Mouse (Mus musculus): ENCODE data around the gene Akna.
A peak's percentile ranks its signal among the peaks of the same experiment; 100 is the strongest.

Gene Akna

DNA sequence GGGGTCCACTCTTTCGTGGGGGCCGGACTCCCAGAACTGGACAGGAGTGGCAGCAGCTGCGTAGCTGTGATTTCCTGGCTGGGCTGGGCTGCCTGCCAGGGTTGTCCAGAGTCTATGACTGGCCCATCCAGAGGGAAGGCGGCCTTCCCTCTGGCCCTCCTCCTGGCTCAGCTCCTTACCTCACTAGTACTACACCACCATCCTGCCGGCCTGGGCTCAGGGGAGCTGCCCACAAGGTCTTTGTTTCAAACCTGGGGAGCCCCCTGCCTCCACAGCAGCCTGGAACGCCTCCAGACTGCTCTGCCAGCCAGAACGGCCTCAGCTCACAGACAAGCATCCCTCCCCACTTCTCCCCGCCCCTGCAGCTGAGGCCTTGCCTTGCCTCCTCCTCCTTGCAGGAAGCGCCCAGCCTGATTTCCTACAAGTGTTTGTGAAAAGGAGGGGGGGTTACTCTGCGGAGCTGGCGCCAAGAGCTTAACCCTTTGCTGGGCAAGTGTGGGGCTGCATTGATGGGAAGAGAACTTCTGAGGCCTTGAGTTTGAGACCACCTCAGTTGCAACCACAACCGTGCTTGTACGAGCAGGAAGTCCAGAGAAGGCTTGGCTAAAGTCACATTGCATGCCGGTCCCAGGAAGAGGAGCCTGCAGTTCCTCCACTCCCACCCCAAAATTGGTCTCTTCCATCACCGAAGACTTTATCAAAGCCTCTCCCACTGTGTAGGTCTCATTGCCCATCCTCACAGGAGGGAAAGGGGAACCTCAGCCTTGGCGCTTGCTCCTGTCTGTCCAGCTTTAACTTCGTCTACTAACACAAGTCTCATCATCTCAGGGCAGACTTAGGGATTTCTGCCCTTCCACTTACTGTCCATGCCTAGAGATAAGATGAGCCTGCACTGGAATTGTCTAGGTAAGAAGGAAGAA is at the start of gene Akna:
Gene Akna, minus strand, starts transcription at position 315 of the 920 bp plus-strand sequence.
- DNase-seq (ENCODE audit: low spot score in 2 of 2) = peak; percentile 59 to 62

DNA sequence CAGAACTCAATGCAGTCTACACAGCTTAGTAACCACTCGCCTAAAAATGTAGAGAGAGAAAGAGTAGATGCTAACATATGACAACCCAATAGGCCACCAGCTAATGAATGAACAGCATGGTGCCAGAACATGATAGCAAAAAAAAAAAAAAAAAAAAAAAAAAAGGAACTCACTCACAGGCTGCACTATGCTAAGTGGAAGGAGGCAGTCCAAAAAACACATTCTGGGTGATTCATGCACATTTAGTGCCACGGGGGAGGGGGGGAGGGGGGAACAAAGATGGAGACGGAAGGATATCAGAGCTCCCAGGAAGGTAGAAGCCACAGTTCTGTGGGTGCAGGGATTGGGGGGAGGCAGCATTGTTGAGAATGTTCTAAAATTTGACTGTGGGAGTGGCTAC is 49.4 kb upstream of the Akna start:
- no peak for DNase-seq (ENCODE audit: low spot score in 2 of 2)

DNA sequence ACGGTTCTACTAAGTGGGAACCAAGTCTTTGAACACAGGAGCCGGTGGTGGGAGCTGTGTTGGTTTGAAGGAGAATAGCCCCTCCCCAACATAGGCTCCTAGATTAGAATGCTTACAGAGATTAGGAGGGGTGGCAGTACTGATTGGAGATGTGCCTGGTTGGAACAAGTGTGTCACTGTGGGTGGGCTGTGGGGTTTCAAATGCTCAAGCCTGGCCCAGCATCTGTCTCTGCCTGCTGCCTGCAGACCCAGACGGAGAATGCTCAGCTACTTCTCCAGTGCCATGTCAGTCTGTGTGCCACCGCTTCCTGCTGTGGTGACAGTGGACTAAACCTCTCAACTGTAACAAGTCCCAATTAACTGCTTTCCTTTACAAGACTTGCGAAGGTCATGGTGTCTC is 47.4 kb upstream of the Akna start:
- no peak for DNase-seq (ENCODE audit: low spot score in 2 of 2)

DNA sequence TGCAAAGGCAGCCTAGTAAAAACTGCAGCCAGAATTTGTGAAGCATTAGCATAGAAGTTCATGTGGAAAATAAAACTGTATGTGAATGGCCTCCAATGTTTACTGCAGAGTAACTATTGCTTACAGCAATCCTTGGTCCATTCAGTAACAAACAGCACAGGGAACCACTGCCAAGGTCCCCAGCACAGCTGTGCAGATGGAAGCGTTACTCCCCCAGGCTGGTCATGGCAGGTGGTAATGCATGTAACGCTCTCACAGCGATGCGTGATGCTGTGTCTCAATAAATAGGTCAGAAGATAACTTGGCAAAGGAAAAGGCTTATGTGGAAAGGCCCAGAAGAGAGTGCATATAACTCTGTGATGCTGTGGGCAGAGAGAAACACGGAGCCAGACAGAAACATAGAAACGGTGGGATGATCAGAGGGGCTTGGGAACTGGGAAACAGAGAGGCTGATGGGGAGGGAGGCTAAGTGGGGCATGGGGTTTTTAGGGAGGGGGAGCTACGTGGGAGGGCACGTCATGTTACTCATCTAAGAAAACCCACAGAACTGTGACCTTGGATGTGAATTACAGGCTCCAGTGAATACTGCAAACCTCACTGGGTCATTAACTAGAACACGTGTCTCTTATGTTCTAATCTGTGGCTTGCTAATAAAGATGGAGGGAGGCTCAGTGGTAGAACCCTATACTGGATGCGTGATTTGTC is 41.4 kb upstream of the Akna start:
- no peak for DNase-seq (ENCODE audit: low spot score in 2 of 2)

DNA sequence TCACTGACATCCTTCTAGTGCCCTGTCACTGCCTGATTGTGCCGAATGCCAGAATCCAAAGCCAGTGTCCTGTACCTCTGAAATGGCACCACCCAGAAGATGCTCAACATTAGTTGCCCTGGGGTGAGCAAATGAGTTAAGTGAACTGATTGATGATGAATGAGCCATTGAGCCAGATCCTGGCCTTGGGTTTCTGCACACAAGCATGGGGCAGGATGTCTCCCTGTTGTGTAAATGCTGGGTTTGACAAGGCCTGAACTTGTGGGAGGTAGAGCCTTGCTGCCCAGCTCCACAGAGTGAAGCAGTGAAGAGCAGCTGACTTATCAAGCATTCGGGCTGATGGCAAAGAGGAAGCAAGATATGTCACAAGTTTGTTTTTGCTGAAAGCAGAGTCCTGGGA is 39.9 kb upstream of the Akna start:
- DNase-seq (ENCODE audit: low spot score in 2 of 2) = no peak

DNA sequence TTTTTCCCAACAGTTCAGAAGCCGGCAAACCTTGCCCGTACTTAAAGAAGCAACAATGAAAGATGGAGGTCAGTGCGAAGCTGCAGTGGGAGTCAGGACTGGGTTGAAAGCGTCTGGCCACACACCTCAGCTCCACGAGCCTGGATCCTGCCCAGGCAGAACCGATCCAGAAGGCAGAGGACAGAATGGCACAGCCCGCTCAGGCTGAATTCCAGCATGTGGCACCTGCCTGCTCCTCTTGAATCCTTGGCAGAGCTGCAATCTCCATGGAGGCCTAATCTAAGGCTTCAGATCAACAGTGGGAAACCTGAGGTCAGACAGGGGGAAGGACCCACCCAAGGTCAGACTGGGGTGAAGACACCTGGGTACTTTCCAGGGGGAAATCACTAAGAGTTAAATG is 38.5 kb upstream of the Akna start:
- no peak for DNase-seq (ENCODE audit: low spot score in 2 of 2)

DNA sequence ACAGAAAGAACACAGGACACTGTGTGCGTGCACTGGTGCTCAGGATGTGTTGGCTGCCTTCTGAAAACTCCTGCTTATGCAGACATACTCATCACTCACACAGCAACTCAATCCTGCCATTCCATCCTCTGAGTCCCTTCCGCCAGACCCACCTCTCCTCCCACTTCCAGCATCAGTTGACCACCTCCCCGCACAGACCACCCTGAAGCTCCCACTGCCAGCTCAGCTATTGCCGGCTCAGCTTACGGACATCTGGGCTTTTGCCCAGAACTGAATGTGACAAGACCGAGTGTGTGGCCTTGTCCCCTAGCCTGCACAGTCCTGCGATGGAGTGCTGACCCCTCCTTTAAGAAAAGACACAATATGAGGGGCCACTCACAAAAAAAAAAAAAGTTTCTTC is 37.1 kb upstream of the Akna start:
- DNase-seq (ENCODE audit: low spot score in 2 of 2) = no peak

DNA sequence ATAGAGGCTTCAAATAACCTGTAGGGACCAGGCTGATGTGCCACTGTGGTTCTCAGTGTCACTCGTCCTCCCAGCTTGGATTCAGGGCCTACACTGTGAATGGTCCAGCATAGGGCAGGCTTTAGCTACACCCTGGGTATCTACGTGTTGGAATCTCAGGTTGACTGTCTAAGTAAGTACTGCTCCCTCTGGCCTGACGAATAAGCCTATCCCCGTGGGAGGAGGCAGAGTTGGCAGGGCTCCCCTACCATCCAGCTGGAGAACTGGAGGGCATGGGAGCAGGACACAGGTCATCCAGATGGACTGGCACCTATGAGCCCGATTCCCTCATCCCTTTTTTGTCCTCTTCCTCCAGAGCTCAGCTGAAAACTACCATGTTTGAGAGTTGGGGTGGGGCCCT is 34.8 kb upstream of the Akna start:
- DNase-seq (ENCODE audit: low spot score in 2 of 2) = no peak

DNA sequence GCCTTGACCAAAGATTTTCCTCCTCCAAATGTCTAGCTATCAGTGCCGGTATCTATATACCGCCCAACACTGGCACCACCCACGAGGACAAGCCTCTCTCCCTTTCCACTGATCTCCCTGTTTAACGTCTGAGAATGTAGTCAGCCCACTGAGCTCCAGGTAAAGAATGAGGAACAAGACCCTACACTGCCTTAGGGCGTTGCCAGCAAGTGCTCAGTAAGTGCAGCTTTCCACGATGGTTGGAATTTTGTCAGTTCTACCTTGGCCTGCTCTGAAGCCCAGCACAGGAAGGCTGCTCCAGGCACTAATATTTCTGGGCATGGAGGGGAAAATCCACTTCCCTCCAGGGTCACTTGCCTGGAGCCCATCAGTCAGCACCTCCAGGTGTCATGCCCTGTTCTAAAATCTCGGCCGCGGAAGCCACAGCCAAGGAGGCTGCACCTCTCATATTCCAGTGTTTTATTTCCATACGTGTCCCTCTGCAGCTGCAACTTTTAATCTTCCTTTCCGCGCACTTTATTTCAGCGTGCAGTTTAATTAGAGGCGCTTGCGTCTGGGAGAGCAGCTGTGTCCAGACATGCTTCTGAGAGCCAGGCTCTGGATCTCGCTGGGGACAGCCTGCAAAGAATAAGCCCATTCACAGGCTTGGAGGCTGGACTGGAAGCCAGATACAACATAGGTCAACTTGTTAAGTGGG is 34.1 kb upstream of the Akna start:
- DNase-seq (ENCODE audit: low spot score in 2 of 2) = no peak

DNA sequence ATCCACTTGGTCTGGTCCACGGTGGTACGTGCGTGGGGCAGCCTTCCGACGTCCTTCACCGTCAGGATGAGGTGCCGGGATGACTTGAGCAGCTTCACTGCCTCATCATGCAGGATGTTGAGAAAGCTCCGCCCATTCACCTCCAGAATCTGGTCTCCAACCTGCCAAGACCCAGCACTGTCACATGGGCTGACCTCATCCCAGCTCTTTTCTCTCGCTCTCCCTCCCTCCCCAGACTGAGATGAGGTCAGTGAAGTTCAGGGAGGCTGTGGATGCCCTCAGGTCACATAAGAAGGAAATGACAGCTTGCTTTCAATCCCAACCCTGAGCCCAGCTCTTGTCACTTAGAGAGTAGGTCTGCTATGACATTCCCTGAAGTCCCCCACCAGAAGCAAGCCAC is 32.2 kb upstream of the Akna start:
- no peak for DNase-seq (ENCODE audit: low spot score in 2 of 2)

DNA sequence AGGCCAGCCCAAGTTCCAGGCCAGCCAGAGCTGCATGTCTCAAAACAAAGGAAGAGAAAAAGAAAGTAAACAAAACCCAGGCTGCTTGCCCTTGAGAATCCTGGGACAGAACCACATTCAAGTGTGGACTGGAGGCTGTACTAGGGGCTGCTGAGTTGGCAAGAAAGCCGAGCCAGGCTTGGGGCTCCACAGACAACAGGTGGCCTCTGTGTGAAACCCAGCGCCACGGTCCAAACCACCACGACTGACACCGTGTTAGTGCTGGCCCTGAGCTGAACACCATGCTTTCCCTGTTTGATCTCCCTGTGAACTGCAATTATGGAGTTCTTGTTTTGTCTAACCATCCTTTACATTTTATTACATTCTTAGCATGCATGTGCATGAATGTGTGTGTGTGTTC is 27.9 kb upstream of the Akna start:
- no peak for DNase-seq (ENCODE audit: low spot score in 2 of 2)

DNA sequence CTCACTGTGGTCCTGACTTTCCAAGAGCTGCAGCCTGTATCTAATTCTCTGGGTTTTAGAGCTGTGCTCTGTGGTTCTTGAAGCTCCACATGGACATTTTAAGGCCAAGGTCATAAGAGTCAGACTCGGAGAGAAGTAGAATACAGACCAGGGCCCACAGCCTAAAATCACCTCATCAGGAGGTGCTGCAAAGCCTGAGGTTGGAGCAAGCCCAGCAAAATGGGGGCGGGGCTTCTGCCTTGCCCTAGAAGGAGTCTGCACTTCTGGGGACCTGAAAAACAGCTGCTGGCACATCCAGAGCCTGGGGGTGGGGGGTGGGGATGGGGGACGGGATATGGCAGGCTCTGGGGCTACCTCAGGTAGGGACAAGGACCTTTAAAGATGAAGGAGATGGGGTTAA is 27.2 kb upstream of the Akna start:
- no peak for DNase-seq (ENCODE audit: low spot score in 2 of 2)

DNA sequence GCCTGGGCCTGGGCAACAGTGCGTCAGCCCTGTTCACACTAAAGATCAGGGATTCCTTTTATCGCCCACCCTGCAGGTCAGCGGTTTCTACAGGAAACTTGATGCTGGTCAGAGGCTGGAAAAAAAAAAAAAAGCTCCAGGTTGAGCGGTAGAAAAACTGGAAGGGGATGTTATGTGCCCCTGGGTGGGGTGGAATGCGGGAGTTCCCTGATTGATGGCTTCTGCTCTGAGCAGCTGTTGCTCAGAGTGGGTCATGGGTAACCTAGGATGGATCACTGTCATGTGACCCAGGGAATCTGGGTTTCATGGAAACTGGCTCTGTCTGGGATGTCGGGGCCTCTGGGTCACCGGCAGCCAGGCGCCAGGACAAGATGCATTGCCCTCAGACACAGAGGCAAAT is 23.2 kb upstream of the Akna start:
- DNase-seq (ENCODE audit: low spot score in 2 of 2) = no peak

DNA sequence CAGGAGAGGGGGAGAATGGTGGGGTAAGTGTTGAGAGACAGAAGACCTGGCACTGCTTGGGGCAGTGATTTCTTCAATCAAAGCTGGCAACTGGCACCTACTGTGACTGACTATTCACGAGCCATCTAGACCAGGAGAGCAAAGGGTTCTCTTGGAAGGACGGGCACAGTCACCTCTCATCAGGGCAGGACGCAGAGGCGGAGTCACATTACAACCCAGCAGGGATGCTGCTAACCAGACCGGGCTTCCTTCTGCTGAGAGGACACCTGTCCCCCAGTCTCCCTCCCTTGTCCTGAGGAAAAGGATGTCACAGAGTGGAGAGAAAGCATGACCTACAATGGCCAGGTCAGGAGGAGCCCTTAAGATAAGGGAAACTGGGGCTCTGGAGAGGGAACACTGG is 20.7 kb upstream of the Akna start:
- no peak for DNase-seq (ENCODE audit: low spot score in 2 of 2)

DNA sequence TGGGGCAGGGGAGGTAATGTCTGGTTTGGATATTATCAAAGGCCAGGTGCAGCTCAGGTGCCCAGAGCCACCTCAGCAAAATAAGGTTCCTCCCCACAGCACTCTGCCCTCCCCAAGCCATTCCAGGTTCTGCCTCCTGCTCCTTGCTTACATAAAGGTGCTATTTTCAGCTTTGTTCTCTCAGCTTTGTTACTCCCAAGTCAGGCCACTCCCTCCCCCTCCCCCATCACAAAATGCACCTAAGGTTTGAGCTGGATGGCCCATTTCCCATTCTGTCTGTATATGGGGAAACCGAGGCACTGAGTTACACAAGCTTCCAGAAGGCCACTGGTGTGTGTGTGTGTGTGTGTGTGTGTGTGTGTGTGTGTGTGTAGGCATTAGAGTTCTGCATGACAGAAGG is 20.1 kb upstream of the Akna start:
- DNase-seq (ENCODE audit: low spot score in 2 of 2) = no peak

DNA sequence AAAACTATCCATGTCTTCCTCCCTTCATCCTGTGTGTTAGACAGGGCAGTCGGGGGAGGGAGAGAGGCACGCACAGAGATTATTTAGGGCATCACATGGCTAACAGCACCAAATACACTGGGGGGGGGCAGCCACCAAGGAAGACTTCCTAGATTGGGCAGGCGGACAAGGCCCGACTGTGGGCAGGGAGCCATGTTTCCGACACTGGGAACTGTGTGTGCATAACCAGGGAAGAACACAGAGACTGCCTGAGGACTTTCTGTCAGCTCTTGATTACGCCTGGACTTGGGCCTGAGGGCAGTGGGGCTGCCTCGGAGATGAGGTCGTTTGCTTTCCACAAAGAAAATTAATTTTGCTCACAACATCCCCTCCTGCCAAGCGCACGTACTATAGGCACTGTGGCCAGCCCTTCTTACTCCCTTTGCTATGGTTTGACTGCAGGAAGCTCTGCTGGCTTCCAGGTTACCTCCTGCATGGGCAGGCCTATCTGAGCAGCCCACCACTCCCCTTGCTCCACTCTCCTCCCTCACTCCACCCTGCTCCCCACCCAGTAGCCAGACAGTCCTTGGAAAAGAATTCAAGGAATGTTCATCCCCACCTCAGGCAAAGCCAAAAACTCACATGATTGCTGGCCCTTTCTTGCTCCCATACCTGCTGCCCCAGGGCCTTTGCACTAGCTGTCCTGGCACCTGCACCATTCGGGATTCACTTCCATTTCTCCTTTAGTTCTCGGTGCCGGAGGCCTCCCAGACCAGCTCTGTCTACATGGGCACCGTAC is 17.2 kb upstream of the Akna start:
- DNase-seq (ENCODE audit: low spot score in 2 of 2) = no peak

DNA sequence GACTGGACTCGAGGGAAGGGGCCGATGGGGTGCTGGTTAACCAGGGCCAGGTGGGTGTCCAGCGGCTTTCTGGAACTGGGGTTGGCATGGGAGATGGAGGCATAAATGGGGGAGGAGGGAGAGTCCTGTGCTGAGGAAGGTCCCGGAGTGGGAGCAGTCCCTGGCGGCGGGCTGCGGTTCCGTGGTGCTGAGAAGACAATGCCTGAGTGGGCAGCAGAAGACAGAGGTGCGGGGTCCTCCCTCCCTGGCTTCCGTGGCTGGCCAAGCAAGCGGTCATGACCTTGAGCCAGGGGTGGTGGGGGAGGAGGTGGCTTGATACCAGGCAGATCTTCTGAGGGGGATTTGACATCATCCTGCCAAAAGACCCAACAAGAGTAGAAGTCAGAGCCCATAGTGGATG is 15.1 kb upstream of the Akna start:
- DNase-seq (ENCODE audit: low spot score in 2 of 2) = no peak

DNA sequence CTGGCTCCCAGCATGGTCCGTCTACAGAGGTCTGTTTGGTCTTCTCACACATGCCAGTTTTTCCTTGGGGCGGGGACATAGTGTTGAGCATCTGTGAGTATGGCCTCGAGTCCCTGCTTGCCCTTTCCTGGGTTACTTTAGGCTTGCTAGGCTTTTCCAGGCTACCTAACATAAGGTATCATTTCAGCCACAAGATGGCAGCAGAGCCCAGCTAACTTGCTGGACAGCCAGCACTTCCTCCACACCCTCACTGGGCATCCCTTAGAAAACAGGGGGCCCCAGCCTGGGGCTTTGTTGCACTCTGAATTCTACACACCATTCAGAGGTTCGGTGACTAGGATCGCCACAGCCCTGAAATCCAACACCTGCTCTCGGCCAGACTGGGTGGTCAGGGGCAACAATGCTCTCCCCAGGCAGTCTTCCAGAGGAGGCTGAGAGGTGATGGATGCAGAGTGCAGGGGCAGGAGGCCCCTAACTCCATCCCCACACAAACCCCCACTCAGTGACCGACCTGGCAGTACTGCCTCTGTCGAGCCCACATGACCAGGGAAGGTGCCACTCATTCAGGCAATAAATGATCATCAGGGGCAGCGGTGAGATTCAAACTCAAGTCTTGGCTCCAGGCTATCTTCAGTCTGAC is 14.3 kb upstream of the Akna start:
- DNase-seq (ENCODE audit: low spot score in 2 of 2) = peak; percentile 61 to 66

DNA sequence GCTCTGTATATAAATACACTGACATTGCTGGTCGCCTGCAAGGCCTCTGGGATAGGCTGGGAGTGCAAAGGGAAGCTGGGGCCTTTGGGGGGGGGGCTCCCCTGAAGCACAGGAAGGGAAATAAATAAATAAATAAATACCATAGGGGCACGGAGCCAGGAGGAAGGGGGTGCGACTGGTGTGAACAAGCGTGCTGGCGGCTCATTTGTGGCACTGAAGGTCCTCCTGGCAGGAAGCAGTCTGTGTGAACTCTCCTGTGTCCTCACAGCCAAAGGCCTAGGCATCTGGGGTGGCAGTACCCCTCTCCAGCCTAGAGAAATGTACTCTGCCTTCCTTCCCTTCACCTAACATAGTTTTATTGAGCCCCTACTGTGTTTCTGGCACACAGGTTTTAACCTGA is 11.8 kb upstream of the Akna start:
- DNase-seq (ENCODE audit: low spot score in 2 of 2) = no peak

DNA sequence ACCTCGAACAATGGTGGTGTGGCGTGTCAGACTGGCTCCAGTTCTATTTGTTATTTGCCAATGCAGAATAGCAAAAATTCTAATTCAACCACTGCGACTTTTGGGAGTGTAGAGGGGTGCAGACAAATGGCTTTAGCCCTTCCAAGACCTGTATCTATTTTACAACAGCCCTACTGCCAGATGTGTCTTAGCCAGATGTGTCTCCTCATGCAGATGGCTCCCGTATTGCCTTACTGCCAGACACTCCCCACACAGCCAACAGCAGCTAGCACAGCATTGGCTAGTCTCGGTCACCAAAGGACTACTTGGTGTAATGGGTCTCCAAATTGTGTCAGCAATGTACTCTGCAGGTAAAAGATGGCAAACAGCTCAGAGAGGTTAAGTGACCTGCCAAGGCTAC is 8.1 kb upstream of the Akna start:
- DNase-seq (ENCODE audit: low spot score in 2 of 2) = no peak

DNA sequence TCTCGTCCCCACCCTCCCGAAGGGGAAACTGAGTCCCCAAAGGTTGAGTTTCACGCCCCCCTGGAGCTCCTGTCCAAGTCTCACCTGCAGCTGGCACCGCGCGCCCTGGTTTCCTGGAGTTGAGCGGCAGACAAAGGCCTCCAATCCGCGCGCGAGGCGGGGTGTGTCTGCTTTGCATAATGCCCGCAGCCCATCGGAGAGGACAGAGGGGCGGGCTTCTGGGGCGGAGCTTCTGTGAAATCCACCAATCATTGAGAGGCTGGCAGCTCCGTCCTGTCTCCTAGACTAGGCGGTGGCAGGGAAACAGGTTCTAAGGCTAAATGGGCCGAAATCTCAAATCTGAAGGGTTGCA is 7.4 kb upstream of the Akna start:
- DNase-seq (ENCODE audit: low spot score in 2 of 2) = peak; percentile 85 to 88

All from right cerebral cortex, postnatal 36 days (tissue).